Mouse (Mus musculus): ENCODE data around the gene Ehd4. TPM values are rescaled to one million over a fixed set of nuclear protein-coding genes. Genes with fewer than 3 reads are reported as not detected.
A peak's percentile ranks its signal among the peaks of the same experiment; 100 is the strongest.

Gene Ehd4
- total RNA-seq, 2 experiments from 2014 or later = 17.9 to 25.7 TPM

DNA sequence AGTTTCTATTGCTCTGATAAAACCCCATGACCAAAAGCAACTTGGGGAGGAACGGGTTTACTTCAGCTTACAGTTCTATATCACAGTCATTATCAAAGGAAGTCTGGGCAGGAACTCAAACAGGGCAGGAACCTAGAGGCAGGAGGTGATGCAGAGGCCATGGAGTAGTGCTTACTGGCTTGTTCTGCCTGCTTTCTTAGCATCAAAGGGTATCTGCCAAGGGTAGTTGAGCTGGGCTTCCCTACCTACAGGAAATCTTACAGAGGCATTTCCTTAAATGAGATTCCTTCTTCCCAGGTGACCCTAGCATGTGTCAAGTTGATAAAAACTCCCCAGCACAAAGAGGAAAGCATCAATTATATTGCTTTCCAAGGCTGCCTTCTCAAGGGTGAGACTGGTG, 38.0 kb downstream of the Ehd4 start:
- no peak for ATAC-seq (replicated peaks; ENCODE audit: low FRiP score, low TSS enrichment, poor library complexity, severe bottlenecking)

DNA sequence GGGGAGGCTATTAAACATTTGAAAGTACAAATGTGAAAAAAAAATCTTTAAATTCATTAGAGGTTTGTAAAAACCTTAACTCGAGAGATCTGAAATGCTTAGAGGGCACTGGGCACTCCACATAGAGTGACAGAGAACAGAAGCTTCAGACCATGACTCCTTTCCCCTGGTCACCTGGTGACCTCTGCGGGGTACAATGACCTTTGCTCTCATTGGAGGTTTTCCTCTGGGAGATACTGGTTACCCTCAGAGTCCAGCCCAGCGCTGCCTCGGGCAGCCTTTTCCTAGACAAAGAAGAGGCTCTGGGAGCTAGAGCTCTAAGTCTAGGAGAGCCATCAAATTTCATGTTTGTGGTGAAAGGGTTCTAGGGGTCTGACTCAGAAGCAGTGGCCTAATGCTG, 39.4 kb downstream of the Ehd4 start:
- no peak for ATAC-seq (replicated peaks; ENCODE audit: low FRiP score, low TSS enrichment, poor library complexity, severe bottlenecking)

DNA sequence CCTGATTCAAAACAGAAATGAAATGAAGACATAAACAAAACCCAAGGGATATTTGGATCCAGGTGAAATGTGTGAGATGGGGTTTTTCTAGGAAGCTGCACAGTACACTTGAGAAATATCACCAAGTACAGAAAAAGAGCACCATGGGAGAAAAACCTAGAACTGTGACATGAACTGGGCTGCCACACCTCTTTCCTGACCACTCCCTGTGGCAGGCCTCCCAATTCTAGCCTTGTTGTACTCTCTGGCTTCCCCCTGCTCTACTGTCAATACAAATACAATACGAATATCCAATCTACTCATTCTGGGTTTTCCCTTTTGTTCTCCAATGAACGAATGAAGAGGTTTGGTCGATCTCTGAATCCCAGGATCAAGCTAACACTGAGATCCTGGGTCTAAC, 40.4 kb downstream of the Ehd4 start:
- ATAC-seq (replicated peaks; ENCODE audit: low FRiP score, low TSS enrichment, poor library complexity, severe bottlenecking) = no peak

DNA sequence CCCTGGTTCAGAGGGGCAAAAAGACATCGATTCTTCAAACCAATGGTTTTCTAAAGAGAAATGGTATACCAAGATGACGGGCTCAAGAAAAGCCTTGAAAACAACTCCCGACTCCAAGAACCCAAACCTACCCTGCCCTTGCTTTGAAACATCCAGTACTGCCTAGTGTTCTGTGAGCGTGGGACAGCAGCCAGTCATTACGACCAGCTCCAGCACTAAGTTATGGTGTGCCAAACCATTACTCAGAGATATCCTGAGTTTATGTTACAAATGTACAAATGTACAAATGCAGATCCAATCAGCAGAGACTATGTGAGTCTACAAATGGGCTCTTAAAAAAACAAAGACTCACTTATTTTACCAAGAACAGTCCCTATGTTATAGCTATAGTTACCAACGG, 40.9 kb downstream of the Ehd4 start:
- no peak for ATAC-seq (replicated peaks; ENCODE audit: low FRiP score, low TSS enrichment, poor library complexity, severe bottlenecking)

- no peak for ATAC-seq (replicated peaks; ENCODE audit: low FRiP score, low TSS enrichment, poor library complexity, severe bottlenecking)
Observed at GRCm38 (mm10) chr2:120111596-120111995, 42.8 kb downstream of the Ehd4 start.

- ATAC-seq (replicated peaks; ENCODE audit: low FRiP score, low TSS enrichment, poor library complexity, severe bottlenecking) = no peak
Observed at GRCm38 (mm10) chr2:120111172-120111571, 43.2 kb downstream of the Ehd4 start.

GRCm38 (mm10) chr2:120108077-120108476, 46.3 kb downstream of the Ehd4 start:
- no peak for ATAC-seq (replicated peaks; ENCODE audit: low FRiP score, low TSS enrichment, poor library complexity, severe bottlenecking)

GRCm38 (mm10) chr2:120107446-120107845, 47.0 kb downstream of the Ehd4 start:
- no peak for ATAC-seq (replicated peaks; ENCODE audit: low FRiP score, low TSS enrichment, poor library complexity, severe bottlenecking)

DNA sequence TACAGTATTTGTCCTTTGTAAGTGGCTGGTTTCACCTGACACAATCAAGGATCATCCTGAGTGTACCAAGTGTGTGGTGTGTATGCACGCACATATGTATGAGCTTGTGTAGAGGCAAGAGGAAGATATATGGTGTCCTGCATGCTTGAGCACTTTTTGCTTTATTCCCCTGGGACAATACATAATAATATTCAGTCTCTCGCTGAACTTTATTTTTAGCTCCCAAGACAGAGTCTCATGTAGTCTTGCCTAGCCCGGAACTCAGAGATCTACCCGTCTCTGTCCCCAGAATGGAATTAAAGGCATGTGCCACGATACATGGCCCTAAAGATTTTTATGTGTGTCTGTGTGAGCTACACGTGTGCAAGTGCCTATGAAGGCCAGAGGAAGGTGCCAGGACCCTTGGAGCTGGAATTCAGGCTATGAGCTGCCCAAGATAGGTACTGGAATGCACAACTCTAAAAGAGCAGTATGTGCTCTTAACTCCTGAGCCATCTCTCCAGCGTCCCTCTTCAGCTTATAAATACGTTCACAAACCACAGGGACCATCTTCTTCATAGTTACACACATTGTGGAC, 47.9 kb downstream of the Ehd4 start:
- no peak for ATAC-seq (replicated peaks; ENCODE audit: low FRiP score, low TSS enrichment, poor library complexity, severe bottlenecking)

DNA sequence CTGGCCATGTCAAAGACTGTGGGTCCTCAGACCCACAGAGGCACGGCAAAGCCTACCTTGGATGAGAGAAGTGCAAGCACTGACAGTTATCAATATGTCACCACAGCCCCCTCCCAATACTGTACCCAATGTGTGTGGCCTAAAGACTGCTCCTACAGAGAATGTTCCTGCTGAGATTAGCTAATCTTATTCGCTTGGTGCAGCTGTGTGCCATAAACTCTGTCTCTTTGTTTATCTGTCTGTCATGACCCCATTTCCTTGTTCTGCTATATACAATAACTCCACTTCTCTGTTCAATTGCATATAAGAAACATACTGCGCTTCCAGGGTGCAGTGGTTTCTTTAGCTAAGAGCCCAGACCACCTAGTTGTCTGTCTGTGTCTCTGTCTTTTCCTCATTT, 48.5 kb downstream of the Ehd4 start:
- ATAC-seq (replicated peaks; ENCODE audit: low FRiP score, low TSS enrichment, poor library complexity, severe bottlenecking) = no peak

DNA sequence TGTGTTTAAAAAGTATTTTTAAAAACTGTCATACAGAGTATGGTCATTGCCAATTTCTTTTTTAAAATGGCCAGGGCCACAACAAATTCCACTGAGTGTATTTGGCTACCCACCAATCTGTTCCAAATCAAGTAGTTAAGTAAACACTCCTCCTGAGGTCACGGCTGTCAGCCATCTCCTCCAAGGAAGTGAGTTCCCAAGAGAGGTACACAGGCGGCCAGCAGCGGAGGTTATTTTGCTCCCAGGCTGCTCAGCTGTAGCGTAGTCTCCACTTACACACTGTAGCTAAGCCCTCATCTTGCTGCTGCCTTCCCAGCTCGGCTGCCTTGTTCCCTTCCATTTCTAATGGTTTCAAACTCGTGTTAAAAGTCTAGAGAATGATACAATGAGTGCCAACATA, 51.5 kb downstream of the Ehd4 start:
- ATAC-seq (replicated peaks; ENCODE audit: low FRiP score, low TSS enrichment, poor library complexity, severe bottlenecking) = peak; percentile 46; the same call in 1 of the 2 replicates

DNA sequence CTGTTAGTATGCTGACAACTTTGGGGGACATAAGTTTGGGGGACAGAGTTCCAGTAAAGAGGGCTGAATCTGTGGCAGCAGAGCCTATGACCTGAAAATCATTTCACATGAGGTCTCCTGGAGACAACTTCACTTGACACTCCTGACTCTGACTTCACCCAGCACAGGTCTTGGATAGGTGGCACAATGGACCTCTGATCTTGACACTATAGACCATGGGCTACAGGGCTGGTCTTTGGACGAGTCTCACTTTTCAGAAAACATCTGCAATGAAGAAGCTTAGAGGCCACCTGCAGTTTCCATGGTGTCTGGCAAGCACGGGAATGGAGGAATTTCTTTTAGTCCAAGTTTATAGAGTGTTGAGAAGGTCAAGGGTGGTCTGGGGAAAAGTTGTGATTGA, 52.0 kb downstream of the Ehd4 start:
- ATAC-seq (replicated peaks; ENCODE audit: low FRiP score, low TSS enrichment, poor library complexity, severe bottlenecking) = no peak

DNA sequence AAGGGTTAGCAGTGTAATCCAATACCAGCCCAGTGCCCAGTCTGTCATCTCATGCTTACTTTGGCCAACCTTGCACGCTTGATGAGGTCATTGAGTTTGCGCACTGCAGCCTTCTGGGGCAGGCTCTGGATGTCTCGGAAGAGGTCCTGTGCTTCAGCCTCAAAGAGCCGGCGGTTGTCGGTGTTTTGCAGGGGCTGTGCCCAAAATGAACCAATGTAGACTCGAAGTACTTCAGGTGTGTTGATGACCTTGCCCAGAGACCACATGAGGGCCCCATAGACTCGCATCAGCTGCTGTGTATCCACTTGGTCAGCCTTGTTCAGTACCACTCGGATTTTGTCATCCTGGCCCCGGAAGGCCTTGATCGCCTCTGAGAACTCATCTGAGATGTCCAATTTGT, 52.4 kb downstream of the Ehd4 start:
- no peak for ATAC-seq (replicated peaks; ENCODE audit: low FRiP score, low TSS enrichment, poor library complexity, severe bottlenecking)

DNA sequence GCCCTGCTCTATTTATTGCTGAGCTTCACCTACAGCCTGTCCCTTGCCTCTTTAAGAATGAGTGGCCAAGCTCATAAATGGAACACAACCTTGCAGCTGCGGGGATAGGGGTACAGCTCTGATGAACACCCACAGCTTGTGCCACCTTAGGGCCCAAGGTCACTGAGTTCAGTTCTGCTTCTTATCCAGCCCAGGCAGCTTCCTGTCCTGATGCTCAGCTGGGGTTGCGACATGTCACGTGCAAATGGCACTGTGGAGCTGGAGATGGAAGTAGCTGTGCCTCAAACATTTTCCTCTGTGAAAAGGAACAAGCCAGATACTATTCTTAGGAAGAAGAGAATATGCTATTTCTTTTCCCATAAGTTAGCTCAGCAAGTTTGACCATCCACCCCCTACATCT, 54.5 kb downstream of the Ehd4 start:
- no peak for ATAC-seq (replicated peaks; ENCODE audit: low FRiP score, low TSS enrichment, poor library complexity, severe bottlenecking)

DNA sequence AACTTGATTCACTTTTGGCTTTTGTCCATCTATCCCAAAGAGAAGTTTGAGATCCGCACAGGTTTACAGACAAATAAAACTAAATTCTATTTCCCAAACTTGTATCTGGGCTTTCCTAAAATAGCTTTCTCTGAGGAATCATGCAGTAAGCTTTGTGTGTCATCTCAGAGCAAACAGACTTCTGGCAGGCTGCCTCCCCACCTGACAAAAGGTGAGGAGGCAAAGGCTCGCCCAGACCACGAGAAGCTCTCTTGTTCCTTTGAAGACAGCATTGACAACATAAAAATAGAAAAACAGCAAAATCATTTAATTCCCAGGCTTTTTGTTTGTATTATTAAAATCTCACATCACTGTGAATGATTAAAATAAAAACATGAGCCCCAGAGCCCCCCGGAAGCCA, 55.1 kb downstream of the Ehd4 start:
- no peak for ATAC-seq (replicated peaks; ENCODE audit: low FRiP score, low TSS enrichment, poor library complexity, severe bottlenecking)

DNA sequence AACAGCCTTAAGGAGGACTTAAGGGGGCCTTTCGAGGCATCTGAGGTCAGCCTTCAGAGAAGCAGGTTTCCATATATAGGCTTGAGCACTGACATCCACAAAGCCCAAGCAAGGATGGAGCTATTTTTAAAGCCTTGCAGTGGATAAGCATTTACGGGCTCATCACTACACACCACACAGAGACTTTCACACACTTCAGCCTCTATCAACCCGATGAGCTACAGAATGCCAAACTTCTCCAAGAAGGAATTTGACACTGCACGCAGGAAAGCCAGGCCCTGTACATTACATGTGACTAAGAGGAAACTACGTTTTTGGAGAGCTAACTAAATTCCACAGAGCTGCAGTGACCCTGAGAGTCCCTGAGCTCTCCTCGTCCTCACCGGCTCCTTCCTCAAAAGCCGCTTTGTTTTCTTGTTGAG, 55.6 kb downstream of the Ehd4 start:
- ATAC-seq (replicated peaks; ENCODE audit: low FRiP score, low TSS enrichment, poor library complexity, severe bottlenecking) = no peak

DNA sequence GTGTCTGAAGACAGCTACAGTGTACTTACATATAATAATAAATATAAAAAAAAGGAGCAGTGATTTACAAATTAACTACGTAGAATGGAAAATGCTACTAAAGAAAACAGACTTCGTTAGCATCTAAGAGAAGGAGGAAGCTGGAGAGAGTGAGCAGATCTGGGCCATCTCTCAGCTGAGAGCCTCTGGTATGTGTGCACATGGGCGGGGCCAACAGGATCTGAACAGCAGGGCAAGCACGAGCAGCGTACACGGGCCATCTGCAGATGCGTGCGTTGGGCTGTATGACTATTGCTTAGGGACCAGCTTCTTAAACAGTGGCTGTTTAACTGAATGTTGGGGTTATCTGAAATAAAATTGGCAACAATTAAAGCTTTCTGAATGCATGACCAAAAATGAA, 56.5 kb downstream of the Ehd4 start:
- ATAC-seq (replicated peaks; ENCODE audit: low FRiP score, low TSS enrichment, poor library complexity, severe bottlenecking) = no peak

DNA sequence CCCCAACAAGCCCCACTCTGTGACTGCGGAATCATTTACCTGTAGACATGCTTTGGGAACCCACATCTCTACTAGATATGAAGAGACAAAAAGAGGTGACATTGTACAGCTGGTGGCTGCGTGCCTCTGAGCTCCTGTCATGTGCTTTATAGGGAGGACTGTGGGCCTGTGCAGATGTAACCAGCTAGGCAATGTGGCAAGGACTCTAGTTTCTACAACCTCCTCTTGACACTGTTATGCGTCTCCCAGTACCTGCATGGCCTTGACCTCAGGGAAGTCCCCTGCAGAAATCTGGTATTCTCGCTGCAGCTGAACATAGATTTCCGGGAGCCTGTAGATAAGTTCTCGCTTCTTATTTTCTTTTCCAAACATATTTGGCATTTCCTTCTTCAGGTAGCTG, 57.7 kb downstream of the Ehd4 start:
- ATAC-seq (replicated peaks; ENCODE audit: low FRiP score, low TSS enrichment, poor library complexity, severe bottlenecking) = no peak

DNA sequence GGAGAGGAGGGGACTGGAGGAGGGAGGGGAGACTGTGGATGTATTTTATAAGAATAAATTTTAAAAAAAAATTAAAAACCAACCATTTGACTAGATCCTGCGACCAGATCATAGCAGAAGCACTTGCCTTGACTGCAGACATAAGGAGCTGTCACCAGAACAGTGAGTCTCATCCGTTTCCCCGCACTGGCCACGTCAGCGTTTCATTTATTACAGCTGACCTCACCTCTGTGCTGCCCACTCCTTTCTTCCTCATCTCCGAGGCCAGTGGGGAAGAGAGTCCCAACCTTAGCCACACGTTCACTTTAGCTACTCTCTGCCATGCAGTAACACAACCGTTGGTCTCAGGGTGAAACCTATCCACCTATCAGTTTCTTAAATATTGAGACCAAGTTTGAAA, 58.2 kb downstream of the Ehd4 start:
- ATAC-seq (replicated peaks; ENCODE audit: low FRiP score, low TSS enrichment, poor library complexity, severe bottlenecking) = no peak

- ATAC-seq (replicated peaks; ENCODE audit: low FRiP score, low TSS enrichment, poor library complexity, severe bottlenecking) = no peak
Observed at GRCm38 (mm10) chr2:120095171-120095570, 59.2 kb downstream of the Ehd4 start.

- ATAC-seq (replicated peaks; ENCODE audit: low FRiP score, low TSS enrichment, poor library complexity, severe bottlenecking) = peak; percentile 71
Observed at GRCm38 (mm10) chr2:120093671-120094430, 60.6 kb downstream of the Ehd4 start.
